Mouse (Mus musculus): Measurements from ENCODE around the gene Tcl1b5. TPM values are rescaled to one million over a fixed set of nuclear protein-coding genes. Genes with fewer than 3 reads are reported as not detected.

The Tcl1b5 gene
- total RNA-seq (2023), result not detected

DNA sequence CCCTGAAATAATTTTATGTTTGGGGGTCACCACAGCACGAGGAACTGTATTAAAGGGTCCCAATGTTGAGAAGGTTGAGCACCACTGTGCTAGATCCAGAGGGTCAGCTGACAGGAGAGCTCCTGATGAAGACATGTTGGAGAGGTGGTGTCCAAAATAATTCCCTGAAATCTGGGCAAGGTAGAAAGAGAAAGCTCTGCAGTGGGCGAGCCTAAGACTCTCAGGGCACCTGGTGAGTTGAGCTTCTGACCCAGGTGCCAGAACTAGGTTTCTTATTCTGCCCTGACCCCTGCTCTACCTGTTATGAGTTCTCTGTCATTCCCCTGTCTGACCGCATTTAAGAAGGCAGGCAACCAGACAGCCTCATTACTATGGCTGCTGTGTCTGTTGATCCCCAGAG is at the start of gene Tcl1b5:
TSS of gene Tcl1b5 (plus strand) at position 301 of the 400 bp plus-strand sequence.

DNA sequence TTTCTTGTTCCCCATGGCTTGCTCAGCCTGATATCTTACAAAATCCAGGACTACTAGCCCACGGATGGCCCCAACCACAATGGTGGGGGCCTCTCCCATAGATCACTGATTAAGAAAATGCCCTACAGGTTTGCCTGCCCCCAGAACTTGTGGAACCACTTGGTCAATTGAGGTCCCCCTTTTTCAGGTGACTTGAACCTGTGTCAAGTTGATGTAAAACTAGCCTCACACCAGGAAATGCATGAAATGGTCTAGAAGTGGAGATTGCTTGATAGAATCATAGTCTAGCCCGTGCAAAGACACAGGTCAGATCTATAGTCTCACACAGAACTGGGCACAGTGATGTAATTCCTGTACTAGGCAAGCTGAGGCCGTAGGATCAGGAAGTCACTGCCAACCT is 30.4 kb upstream of the Tcl1b5 start, which contains the start of gene Tcl1b2:
TSS of gene Tcl1b2 (plus strand) at position 301 of the 400 bp plus-strand sequence.

DNA sequence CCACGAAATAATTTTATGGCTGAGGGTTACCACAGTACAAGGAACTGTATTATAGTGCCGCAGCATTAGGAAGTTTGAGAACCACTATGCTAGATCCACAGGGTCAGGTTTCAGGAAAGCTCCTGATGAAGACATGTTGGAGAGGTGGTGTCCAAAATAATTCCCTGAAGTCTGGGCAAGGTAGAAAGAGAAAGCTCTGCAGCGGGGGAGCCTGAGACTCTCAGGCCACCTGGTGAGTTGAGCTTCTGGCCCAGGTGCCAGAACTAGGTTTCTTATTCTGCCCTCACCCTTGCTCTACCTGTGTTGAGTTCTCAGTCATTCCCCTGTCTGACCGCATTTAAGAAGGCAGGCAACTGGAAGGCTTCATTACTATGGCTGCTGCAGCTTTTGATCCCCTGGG is 16.8 kb upstream of the Tcl1b5 start, which contains the start of gene Tcl1b1:
TSS of gene Tcl1b1 (plus strand) at position 301 of the 400 bp plus-strand sequence.

DNA sequence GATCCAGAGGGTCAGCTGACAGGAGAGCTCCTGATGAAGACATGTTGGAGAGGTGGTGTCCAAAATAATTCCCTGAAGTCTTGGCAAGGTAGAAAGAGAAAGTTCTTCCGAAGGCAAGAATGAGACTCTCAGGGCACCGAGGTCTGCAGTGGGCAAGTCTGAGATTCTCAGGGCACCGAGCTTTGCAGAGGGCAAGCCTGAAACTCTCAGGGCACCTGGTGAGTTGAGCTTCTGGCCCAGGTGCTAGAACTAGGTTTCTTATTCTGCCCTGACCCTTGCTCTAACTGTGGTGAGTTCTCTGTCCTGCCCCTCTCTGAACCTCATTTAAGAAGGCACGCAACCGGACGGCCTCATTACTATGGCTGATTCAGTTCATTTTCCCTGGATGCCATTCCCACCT is 14.6 kb downstream of the Tcl1b5 start, which contains the start of gene Tcl1b3:
TSS of gene Tcl1b3 (plus strand) at position 301 of the 400 bp plus-strand sequence.

DNA sequence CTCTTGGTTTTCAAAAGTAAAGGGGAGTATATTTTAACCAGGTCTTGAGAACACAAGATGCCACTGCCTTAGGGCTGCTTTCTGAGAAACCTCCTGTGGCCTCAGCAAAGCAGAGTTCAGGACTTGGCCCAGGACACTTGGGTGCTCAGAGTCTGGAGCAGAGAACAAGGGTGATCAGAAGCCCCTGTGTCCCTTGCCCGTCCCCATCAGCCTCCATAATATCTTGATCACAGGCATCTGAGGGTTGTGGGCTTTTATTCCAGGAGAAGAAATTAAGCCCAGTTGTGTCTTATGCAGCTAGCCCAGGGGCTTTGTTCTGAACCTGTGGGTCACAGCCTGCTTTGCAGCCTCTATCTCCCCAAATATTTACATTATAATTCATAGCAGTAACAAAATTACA is 25.5 kb downstream of the Tcl1b5 start, which contains the start of gene Tcl1b4:
TSS of gene Tcl1b4 (plus strand) at position 301 of the 400 bp plus-strand sequence.

GRCm38 (mm10) chr12:105222601-105223319 is 46.6 kb downstream of the Tcl1b5 start, which contains the start of gene Tcl1:
Gene Tcl1, minus strand, starts transcription at chr12:105222793.

Other genes starting within 250 kb of the Tcl1b5 start
- 10 to 100 TPM; 30.4 to 36.1 TPM for gene Syne3, start 166.5 kb upstream of the Tcl1b5 start, total RNA-seq (2023)
- 10 to 100 TPM; 30.2 to 34.2 TPM for gene Glrx5, start 143.7 kb upstream of the Tcl1b5 start, total RNA-seq (2023)
- gene Tcl1b2, start 30.3 kb upstream of the Tcl1b5 start, total RNA-seq (2023), result not detected
- not detected for gene Tcl1b1, start 16.7 kb upstream of the Tcl1b5 start, total RNA-seq (2023)
- not detected for gene Tcl1b3, start 14.7 kb downstream of the Tcl1b5 start, total RNA-seq (2023)
- not detected for gene Tcl1b4, start 25.6 kb downstream of the Tcl1b5 start, total RNA-seq (2023)
- not detected for gene Tcl1, start 46.4 kb downstream of the Tcl1b5 start, total RNA-seq (2023)
- gene Tunar, start 157.5 kb downstream of the Tcl1b5 start, total RNA-seq (2023), result not detected